Mouse (Mus musculus): ENCODE measurements at regions not wholly inside any gene's neighbourhood (a gene's known extent, or its start where the extent isn't known, plus 50 kb on each side); places are given as distances from the start of the nearest gene placed in this dataset.
"Not testable (repeated sequence)": the region's sequence is repeated elsewhere in the genome, so short reads cannot be mapped to it uniquely, and the experiment has no call there.

GRCm38 (mm10) chr10:120726369-120726768 is 172.5 kb downstream of the Msrb3 start:
- no peak for DNase-seq

- DNase-seq, result no peak
These were observed 176.9 kb downstream of the Msrb3 start for GRCm38 (mm10) chr10:120721956-120722532.

- no peak for DNase-seq
These were observed 177.9 kb downstream of the Msrb3 start for GRCm38 (mm10) chr10:120720981-120721380.

GRCm38 (mm10) chr10:120720061-120720460 is 178.8 kb downstream of the Msrb3 start:
- no peak for DNase-seq

GRCm38 (mm10) chr10:120717159-120717567 is 181.7 kb downstream of the Msrb3 start:
- DNase-seq, result peak; percentile 20 to 22

GRCm38 (mm10) chr10:120716391-120716790 is 182.5 kb downstream of the Msrb3 start:
- DNase-seq, result no peak

GRCm38 (mm10) chr10:120707771-120708750 is 190.8 kb downstream of the Msrb3 start:
- DNase-seq, result no peak

DNA sequence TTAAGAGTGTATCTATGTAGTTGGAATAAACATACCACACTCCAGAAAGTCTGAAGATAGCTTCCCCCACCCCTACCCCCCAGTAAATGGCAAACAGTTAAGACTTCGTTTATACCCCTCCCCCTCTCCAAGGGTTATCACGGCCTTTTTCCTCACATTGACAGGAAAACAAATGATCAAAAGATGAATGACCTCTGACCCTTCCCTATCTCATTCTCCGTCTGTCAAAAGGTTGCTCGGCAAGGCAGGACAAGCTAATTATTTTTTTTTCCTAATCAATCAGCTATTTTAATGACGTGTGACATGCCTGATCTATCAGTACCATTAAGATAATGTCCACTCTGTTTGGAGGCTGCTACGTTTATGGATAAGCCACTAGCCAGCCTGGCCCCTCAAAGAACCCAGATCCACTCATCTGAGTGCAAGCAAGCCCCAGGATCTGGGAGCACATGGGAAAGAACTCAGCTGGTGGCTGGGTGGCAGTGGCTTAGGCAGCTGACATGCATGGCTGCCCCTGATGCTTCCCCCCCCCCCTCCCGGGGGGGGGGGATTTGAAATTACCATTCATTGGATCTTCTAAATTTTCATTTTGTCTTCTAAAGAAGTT is 192.1 kb downstream of the Msrb3 start:
- DNase-seq, result no peak

DNA sequence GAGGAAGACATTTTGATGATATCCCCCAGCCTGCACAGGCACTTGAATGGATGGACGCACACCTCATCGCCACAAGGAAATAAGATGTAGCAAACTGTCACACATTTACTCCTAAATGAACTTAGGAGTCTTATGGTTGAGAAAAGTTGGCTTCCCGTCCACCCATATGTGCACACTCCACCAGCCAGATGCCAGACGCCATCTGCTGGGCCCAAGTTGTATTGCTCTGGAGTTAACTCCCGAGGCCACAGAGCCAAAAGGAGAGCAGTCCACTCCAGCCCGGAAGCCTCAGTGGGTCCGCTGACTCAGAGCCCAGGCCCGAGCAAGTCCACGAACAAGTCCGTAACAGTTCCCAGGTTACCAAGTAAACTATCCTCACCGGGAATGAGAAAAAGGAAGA is 197.1 kb downstream of the Msrb3 start:
- DNase-seq, result peak; percentile 81 to 90

GRCm38 (mm10) chr10:120697275-120697856 is 201.5 kb downstream of the Msrb3 start:
- DNase-seq, result no peak

DNA sequence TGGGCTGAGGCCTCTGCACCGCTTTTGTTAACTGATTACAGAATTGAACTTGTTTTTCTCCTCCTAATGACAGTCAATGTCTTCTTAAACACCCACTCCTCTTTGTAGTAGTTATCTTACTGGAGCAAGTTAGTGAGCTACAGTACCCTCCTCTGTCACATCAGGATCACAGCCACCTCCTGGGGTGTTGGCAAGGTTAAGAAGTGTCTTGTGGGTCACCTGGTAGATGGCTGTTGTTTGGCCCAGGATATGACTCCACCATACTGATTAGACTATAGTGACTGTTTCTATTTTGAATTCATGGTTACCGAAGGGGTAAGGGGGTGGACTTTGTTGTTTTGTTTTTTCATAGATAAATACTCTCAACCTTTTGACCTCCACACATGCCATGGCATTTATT is 202.4 kb downstream of the Msrb3 start:
- no peak for DNase-seq

DNA sequence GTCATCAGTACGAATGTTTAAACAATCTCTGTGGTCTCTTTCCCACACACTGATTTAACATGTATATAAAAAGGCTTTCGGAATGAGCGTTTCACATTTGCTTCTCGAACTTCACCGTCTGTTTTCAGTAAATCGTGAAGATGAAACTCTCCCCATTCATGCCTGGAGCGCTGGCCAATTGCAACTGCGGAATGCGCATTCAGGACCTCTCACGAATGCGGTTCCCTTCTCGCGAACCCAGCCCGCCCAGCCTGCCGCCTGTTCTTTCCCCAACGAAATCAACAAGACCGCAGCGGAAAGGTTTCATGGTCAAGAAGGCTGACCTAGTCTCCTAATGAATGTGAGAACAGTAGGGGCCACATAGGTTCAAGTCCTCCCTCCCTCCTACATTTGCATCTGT is 204.4 kb downstream of the Msrb3 start:
- no peak for DNase-seq

DNA sequence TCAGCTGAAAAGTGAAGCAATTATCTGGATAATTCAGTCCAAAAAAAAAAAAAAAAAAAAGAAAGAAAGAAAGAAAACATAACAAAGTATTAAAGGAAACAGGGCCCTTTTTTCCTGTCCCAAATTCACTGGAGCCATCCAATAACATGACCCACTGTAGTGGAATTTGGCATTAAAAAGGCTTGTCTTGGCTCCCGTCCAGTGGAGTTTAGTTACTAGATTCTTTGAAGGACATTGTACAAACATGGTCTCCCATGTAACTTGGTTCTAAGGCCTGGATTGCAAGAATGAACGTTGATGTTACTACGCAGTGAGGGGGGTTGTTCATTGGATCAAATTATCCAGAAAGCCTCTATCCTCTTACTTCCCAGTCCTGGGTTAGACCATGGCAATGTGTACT is 207.4 kb downstream of the Msrb3 start:
- DNase-seq, result peak; percentile 60 to 63

- DNase-seq, result no peak
These were observed 209.9 kb upstream of the Hmga2 start for GRCm38 (mm10) chr10:120686123-120686522.

- DNase-seq, result no peak
These were observed 205.8 kb upstream of the Hmga2 start for GRCm38 (mm10) chr10:120682021-120682420.

DNA sequence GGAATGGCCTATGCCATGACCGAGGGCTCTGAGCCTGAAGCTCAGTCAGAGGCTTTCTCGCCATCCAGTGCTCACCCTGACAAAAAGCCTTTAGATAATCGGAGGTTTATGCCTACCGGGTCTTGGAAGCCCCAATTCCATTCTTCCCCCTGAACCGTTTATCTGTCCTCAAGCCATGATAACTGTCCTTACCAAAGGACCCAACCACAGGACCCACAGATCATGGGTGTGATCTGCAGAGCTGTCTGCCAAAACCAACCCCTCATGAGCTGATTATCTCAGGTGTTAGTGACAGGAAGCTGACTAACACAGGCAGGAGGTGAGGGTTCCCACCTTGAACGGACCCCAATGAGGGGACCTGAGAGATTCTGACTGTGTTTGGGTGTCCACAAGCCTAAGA is 203.7 kb upstream of the Hmga2 start:
- DNase-seq, result no peak

- no peak for DNase-seq
These were observed 202.0 kb upstream of the Hmga2 start for GRCm38 (mm10) chr10:120678277-120678676.

GRCm38 (mm10) chr10:120675369-120675768 is 199.1 kb upstream of the Hmga2 start:
- DNase-seq, result no peak

GRCm38 (mm10) chr10:120674321-120675045 is 198.2 kb upstream of the Hmga2 start:
- no peak for DNase-seq

DNA sequence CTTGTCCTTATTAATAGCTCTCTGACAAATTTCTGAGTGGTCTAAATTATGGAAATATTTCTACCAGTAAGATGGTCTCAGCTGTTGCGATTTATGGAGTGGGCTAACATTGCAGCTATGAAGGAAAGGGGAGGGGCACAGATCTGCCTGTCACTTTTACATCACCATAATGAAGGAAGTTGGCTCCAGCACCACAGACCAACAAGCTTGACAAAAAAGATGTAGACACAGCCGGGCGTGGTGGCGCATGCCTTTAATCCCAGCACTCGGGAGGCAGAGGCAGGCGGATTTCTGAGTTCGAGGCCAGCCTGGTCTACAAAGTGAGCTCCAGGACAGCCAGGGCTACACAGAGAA is 191.4 kb upstream of the Hmga2 start:
- not testable (repeated sequence) for DNase-seq

- peak; percentile 55 to 83 for DNase-seq
These were observed 190.9 kb upstream of the Hmga2 start for GRCm38 (mm10) chr10:120666985-120667677.

All from kidney, postnatal 36 days (tissue).